Comparison of ENCODE assay signal across 9 mouse cellular contexts in genomic region chr3:88738641-88739040, GRCm38 (mm10). TPM values are rescaled to one million over a fixed set of nuclear protein-coding genes. Genes with fewer than 3 reads are reported as not detected.
DNase-seq lines count a peak whose midpoint lies in the region; ATAC-seq and TF ChIP-seq lines count a peak whose summit lies in the region.
"Had no signal": no experiment of that assay in that cellular context is flagged by ENCODE, and none has a peak within 500 bp of the region (broad histone marks: within the 10 kb centered on the region; RNA-seq: fewer than 3 reads in every experiment).

No protein-coding gene starts in this region.

- no peaks in the 10 kb centered on the region for H3K36me3 ChIP-seq in kidney, embryonic 14.5 days (ENCODE audit: control insufficient read depth, insufficient read depth, low read length)

- no peak overlapping the region for H3K27ac ChIP-seq in kidney, embryonic 14.5 days (ENCODE audit: low read depth, low read length)
- no peak overlapping the region for H3K27ac ChIP-seq in embryonic fibroblast, embryonic 13.5 days (ENCODE audit: insufficient read depth, low read length)
- H3K27ac ChIP-seq: macrophage had no signal

- H3K4me1 ChIP-seq in kidney, embryonic 14.5 days (ENCODE audit: control insufficient read depth, insufficient read depth, low read length) = no peaks in the 10 kb centered on the region
- H3K4me1 ChIP-seq in embryonic fibroblast, embryonic 13.5 days (ENCODE audit: control insufficient read depth, insufficient read depth, low read length) = no peaks in the 10 kb centered on the region; the same call in 1 of the 2 replicates

- 57% methylated on average over 3 of the region's 3 CpGs for WGBS in kidney, embryonic 14.5 days

- no peak overlapping the region for H3K9ac ChIP-seq in kidney, embryonic 14.5 days (ENCODE audit: low read depth, low read length)

- peak; percentile 51; the same call in 1 of the 2 replicates for TF ChIP-seq CTCF in embryonic fibroblast, embryonic 13.5 days (IDR thresholded peaks at IDR 0.05; ENCODE audit: borderline replicate concordance, insufficient read depth, low read length)

- no peaks in the 10 kb centered on the region for H3K27me3 ChIP-seq in kidney, embryonic 14.5 days (ENCODE audit: control insufficient read depth, insufficient read depth, low read length)

- H3K4me3 ChIP-seq in kidney, embryonic 14.5 days (ENCODE audit: low read length) = no peak overlapping the region
- no peak overlapping the region for H3K4me3 ChIP-seq in embryonic fibroblast, embryonic 13.5 days (ENCODE audit: insufficient read depth, low read length)

- H3K9me3 ChIP-seq in kidney, embryonic 14.5 days (ENCODE audit: control insufficient read depth, low read length) = 0 out of 2 replicates have a peak, but pooled peaks cover 4% of the 10 kb centered on the region

- no peak for TF ChIP-seq POLR2A in embryonic fibroblast, embryonic 13.5 days (IDR thresholded peaks at IDR 0.05; ENCODE audit: low read depth, low read length)

- ATAC-seq in kidney, embryonic 14.5 days (ENCODE audit: low FRiP score, low TSS enrichment) = no peak
- peak; percentile 93 for ATAC-seq in monocyte, adult 5-6 weeks (replicated peaks; ENCODE audit: insufficient number of reproducible peaks, low FRiP score, low TSS enrichment, poor library complexity, severe bottlenecking)

- DNase-seq in kidney, adult 18-20 months = peak; percentile 85
- DNase-seq in CD8-positive naive resting alpha-beta T cell, adult 2 months (ENCODE audit: low read depth in 2 of 2, low spot score in 2 of 2) = peak; percentile 54 to 66
- DNase-seq in adrenal gland, adult 2 months = peak; percentile 72
- peak; percentile 71 for DNase-seq in kidney, postnatal 14 days
- DNase-seq in thymus, postnatal 36 days = peak; percentile 59 to 66

- no peak overlapping the region for H3K4me2 ChIP-seq in kidney, embryonic 14.5 days (replicated peaks; ENCODE audit: low read depth, low read length)

RNA-seq across cellular contexts. Expression of gene Rit1, which starts 22.0 kb away (rescaled TPM):
- 44.7 and 46.4 TPM in 2 replicates for polyA plus RNA-seq in kidney, embryonic 14.5 days (2014; fragmentation: Nextera tagmentation; extraction: Ambion mirVana)
- total RNA-seq in adrenal gland, adult 2 months (2021) = 10 to 100 TPM; 49.2 to 58.9 TPM
- 41.4 and 41.5 TPM in 2 replicates for polyA plus RNA-seq in adrenal gland, adult 2 months (2012; rRNA removed)
- 52.1 and 57.8 TPM in 2 replicates for polyA plus RNA-seq in embryonic fibroblast, embryonic 13.5 days (2011; ENCODE audit: insufficient read length, low read depth, missing spikeins)
- 49.6 to 61.6 TPM (median 59.0 TPM) in 3 replicates for total RNA-seq in monocyte, adult 5-6 weeks (2017)

RNA-seq across cellular contexts. Expression of gene Syt11, which starts 36.3 kb away (rescaled TPM):
- polyA plus RNA-seq in kidney, embryonic 14.5 days (2014; fragmentation: Nextera tagmentation; extraction: Ambion mirVana) = 10.3 and 12.5 TPM in 2 replicates
- total RNA-seq in adrenal gland, adult 2 months (2021) = 10 to 100 TPM; 10.1 to 15.1 TPM
- polyA plus RNA-seq in adrenal gland, adult 2 months (2012; rRNA removed) = 5.1 and 5.7 TPM in 2 replicates
- polyA plus RNA-seq in embryonic fibroblast, embryonic 13.5 days (2011; ENCODE audit: insufficient read length, low read depth, missing spikeins) = 18.9 and 29.2 TPM in 2 replicates
- 3.3 to 9.0 TPM (median 3.9 TPM) in 3 replicates for total RNA-seq in monocyte, adult 5-6 weeks (2017)

RNA-seq across cellular contexts. Expression of gene Khdc4, which starts 53.0 kb away (rescaled TPM):
- 58.1 and 103 TPM in 2 replicates for polyA plus RNA-seq in kidney, embryonic 14.5 days (2014; fragmentation: Nextera tagmentation; extraction: Ambion mirVana)
- 10 to 100 TPM; 43.2 to 67.9 TPM for total RNA-seq in adrenal gland, adult 2 months (2021)
- 55.7 and 61.4 TPM in 2 replicates for polyA plus RNA-seq in adrenal gland, adult 2 months (2012; rRNA removed)
- polyA plus RNA-seq in embryonic fibroblast, embryonic 13.5 days (2011; ENCODE audit: insufficient read length, low read depth, missing spikeins) = 64.1 and 68.9 TPM in 2 replicates
- total RNA-seq in monocyte, adult 5-6 weeks (2017) = 82.8 to 120 TPM (median 89.3 TPM) in 3 replicates
